Mouse (Mus musculus) myocyte (in vitro differentiated cells): Measurements from ENCODE around the gene Prrg4. TPM values are rescaled to one million over a fixed set of nuclear protein-coding genes. Genes with fewer than 3 reads are reported as not detected.
"Not testable (repeated sequence)": the region's sequence is repeated elsewhere in the genome, so short reads cannot be mapped to it uniquely, and the experiment has no call there.

ENCODE experiments used
- H3K27me3 ChIP-seq: one replicate; pipeline ENCODE4 v1.6.1; 2011; ENCODE audit not compliant: control insufficient read depth, insufficient read depth, insufficient read length
- H3K36me3 ChIP-seq: one replicate; pipeline ENCODE4 v1.6.1; 2011; ENCODE audit not compliant: control insufficient read depth, insufficient read depth
- H3K4me2 ChIP-seq: one replicate; pipeline ENCODE4 v1.6.1; 2011; ENCODE audit warnings: low read depth, control low read depth
- H3K4me3 ChIP-seq: one replicate; pipeline ENCODE4 v1.5.1; 2011; ENCODE audit warnings: mild to moderate bottlenecking, control low read depth, moderate library complexity
- H3K79me2 ChIP-seq: one replicate; pipeline ENCODE4 v1.6.1; 2011; ENCODE audit not compliant: control insufficient read depth, insufficient read depth
- H3ac ChIP-seq: one replicate; pipeline ENCODE4 v1.6.1; 2011; ENCODE audit not compliant: control insufficient read depth, insufficient read length
- CEBPB ChIP-seq: IDR thresholded peaks from 2 replicates; pipeline ENCODE4 v1.6.1; 2011; ENCODE audit warnings: mild to moderate bottlenecking, moderate library complexity; ENCODE audit not compliant: poor library complexity, insufficient read depth, severe bottlenecking
- E2F4 ChIP-seq: IDR thresholded peaks from one replicate; pipeline ENCODE4 v1.6.1; 2011; ENCODE audit warnings: mild to moderate bottlenecking, control low read depth, moderate library complexity; ENCODE audit not compliant: insufficient read depth
- MAX ChIP-seq: IDR thresholded peaks from one replicate; pipeline ENCODE4 v1.6.1; 2011; ENCODE audit warnings: low read depth, mild to moderate bottlenecking, control low read depth
- MYOD1 ChIP-seq, 3 experiments: IDR thresholded peaks; one replicate each; pipeline ENCODE4 v1.6.1; 2011; ENCODE audit warnings: control low read depth in 2 of 3, low read depth in 2 of 3, mild to moderate bottlenecking in 2 of 3, moderate library complexity in 1 of 3; ENCODE audit not compliant: insufficient read length in 2 of 3, control insufficient read depth in 1 of 3
- MYOG ChIP-seq, 3 experiments: IDR thresholded peaks; one replicate each; pipeline ENCODE4 v1.6.1; 2011; ENCODE audit warnings: control low read depth in 2 of 3, low read depth in 2 of 3, mild to moderate bottlenecking in 2 of 3; ENCODE audit not compliant: insufficient read length in 2 of 3, control insufficient read depth in 1 of 3, insufficient read depth in 1 of 3
- POLR2A ChIP-seq: IDR thresholded peaks from one replicate; pipeline ENCODE4 v1.6.1; 2011; ENCODE audit warnings: low read depth, mild to moderate bottlenecking, control low read depth, moderate library complexity; ENCODE audit not compliant: insufficient read length
- POLR2AphosphoS2 ChIP-seq: IDR thresholded peaks from one replicate; pipeline ENCODE4 v1.6.1; 2011; ENCODE audit warnings: low read depth, control low read depth; ENCODE audit not compliant: insufficient read length
- REST ChIP-seq: IDR thresholded peaks from one replicate; pipeline ENCODE4 v1.6.1; 2011; ENCODE audit warnings: mild to moderate bottlenecking, control low read depth, moderate library complexity; ENCODE audit not compliant: insufficient read depth, insufficient read length
- SRF ChIP-seq: IDR thresholded peaks from one replicate; pipeline ENCODE4 v1.6.1; 2011; ENCODE audit warnings: low read depth; ENCODE audit not compliant: control insufficient read depth, insufficient read length
- TCF12 ChIP-seq: IDR thresholded peaks from one replicate; pipeline ENCODE4 v1.6.1; 2011; ENCODE audit warnings: mild to moderate bottlenecking, control low read depth; ENCODE audit not compliant: poor library complexity, insufficient read depth, severe bottlenecking
- TCF3 ChIP-seq: IDR thresholded peaks from one replicate; pipeline ENCODE4 v1.6.1; 2011; ENCODE audit warnings: low read depth, control low read depth; ENCODE audit not compliant: insufficient read length
- USF1 ChIP-seq: IDR thresholded peaks from one replicate; pipeline ENCODE4 v1.6.1; 2011; ENCODE audit warnings: low read depth, mild to moderate bottlenecking, control low read depth, moderate library complexity
- polyA plus RNA-seq: library from polyadenylated mRNA; unstranded; fragments of >200 nt; fragmentation: generic; extraction: Trizol; gene quantifications from one replicate; pipeline ENCODE4 v1.2.1, GENCODE M21; 2012; ENCODE audit warnings: missing spikeins

Gene Prrg4
- polyA plus RNA-seq, 1 experiment = 0.48 TPM

DNA sequence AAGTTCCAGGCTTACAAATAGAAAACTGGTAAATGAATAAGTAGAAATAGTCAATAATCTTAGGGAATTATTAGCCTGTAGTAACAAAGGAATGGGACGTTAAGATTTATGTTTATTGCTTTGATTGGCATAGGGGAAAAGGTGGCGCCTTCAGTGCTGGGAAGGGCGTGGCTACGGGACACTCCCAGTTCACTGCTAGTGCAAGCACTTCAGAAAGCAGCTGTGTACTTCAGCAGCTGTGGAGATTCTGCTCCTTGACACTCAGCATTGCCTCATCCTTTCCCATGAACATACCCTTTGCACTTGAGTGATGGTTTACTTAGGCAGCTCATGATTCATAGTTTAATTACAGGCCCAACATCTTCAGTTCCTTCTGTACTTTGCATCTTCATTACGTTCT is 9.4 kb upstream of the Prrg4 start:
- Histone ChIP-seq H3K79me2 (no peaks in the 10 kb centered on the region), H3K36me3 (no peaks in the 10 kb centered on the region), H3K27me3 (no peaks in the 10 kb centered on the region), H3K4me2 (peak overlapping the region; percentile 40), H3ac (no peak overlapping the region), H3K4me3 (no peak overlapping the region)
- TF ChIP-seq POLR2AphosphoS2 (no peak), CEBPB (peak; percentile 75), MAX (no peak), TCF12 (peak; percentile 30), TCF3 (peak; percentile 48), E2F4 (no peak), MYOG (IDR thresholded peaks at IDR 0.05; ENCODE audit: control insufficient read depth in 1 of 3, insufficient read depth in 1 of 3, insufficient read length in 2 of 3, low read depth in 2 of 3) (peak; percentile 11 to 80 (median 62)), MYOD1 (IDR thresholded peaks at IDR 0.05; ENCODE audit: control insufficient read depth in 1 of 3, insufficient read length in 2 of 3, low read depth in 2 of 3) (peak; percentile 34 to 79 (median 78)), REST (no peak), SRF (no peak), POLR2A (no peak), USF1 (no peak)

- H3K4me2 ChIP-seq, H3K27me3 ChIP-seq, H3K4me3 ChIP-seq, H3K36me3 ChIP-seq, H3K79me2 ChIP-seq, H3ac ChIP-seq: not testable (repeated sequence)
These were observed 8.4 kb upstream of the Prrg4 start for GRCm38 (mm10) chr2:104858083-104858482.

- Histone ChIP-seq H3K79me2 (no peaks in the 10 kb centered on the region), H3K4me3 (no peak overlapping the region), H3K4me2 (no peak overlapping the region), H3K36me3 (no peaks in the 10 kb centered on the region), H3K27me3 (no peaks in the 10 kb centered on the region), H3ac (no peak overlapping the region)
- TF ChIP-seq TCF3 (no peak), POLR2AphosphoS2 (no peak), REST (no peak), MYOD1 (IDR thresholded peaks at IDR 0.05; ENCODE audit: control insufficient read depth in 1 of 3, insufficient read length in 2 of 3, low read depth in 2 of 3) (no peak), POLR2A (no peak), USF1 (no peak), MYOG (IDR thresholded peaks at IDR 0.05; ENCODE audit: control insufficient read depth in 1 of 3, insufficient read depth in 1 of 3, insufficient read length in 2 of 3, low read depth in 2 of 3) (no peak), E2F4 (no peak), SRF (no peak), TCF12 (no peak), MAX (no peak), CEBPB (no peak)
These were observed 6.5 kb upstream of the Prrg4 start for GRCm38 (mm10) chr2:104856218-104856617.

DNA sequence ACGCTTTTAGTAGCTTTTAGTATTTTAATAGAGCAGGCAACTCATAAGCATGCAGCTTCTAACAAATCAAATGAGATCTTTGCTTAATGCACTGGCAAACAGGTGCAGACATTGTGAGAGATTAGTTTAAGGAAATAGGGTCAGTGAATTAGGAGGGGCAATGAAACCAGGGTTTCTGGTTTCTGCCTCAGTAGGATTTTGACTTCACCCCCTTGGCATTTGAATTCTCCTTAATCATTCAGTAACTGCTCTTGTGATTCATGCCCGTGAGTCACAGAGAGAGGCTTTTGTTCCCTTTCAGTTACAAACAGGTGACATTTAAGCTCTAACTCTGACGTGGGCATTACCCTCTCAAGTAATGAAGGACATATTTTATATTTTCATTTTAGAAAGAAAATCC is 6.1 kb upstream of the Prrg4 start:
- no peaks in the 10 kb centered on the region for H3K79me2 ChIP-seq
- H3K27me3 ChIP-seq = no peaks in the 10 kb centered on the region
- no peak overlapping the region for H3K4me3 ChIP-seq
- H3K4me2 ChIP-seq = peak overlapping the region; percentile 54
- H3K36me3 ChIP-seq = no peaks in the 10 kb centered on the region
- no peak for TF ChIP-seq E2F4
- peak in 2 of 3 experiments; percentile 13 to 37 for TF ChIP-seq MYOD1 (IDR thresholded peaks at IDR 0.05; ENCODE audit: control insufficient read depth in 1 of 3, insufficient read length in 2 of 3, low read depth in 2 of 3)
- no peak overlapping the region for H3ac ChIP-seq

GRCm38 (mm10) chr2:104854836-104855235 is 5.2 kb upstream of the Prrg4 start:
- no peaks in the 10 kb centered on the region for H3K79me2 ChIP-seq
- TF ChIP-seq CEBPB (no peak), SRF (no peak), MAX (no peak), TCF12 (no peak), MYOD1 (IDR thresholded peaks at IDR 0.05; ENCODE audit: control insufficient read depth in 1 of 3, insufficient read length in 2 of 3, low read depth in 2 of 3) (no peak), E2F4 (no peak), POLR2AphosphoS2 (no peak), TCF3 (no peak), USF1 (no peak), MYOG (IDR thresholded peaks at IDR 0.05; ENCODE audit: control insufficient read depth in 1 of 3, insufficient read depth in 1 of 3, insufficient read length in 2 of 3, low read depth in 2 of 3) (no peak), REST (no peak), POLR2A (no peak)
- H3K27me3 ChIP-seq = no peaks in the 10 kb centered on the region
- no peaks in the 10 kb centered on the region for H3K36me3 ChIP-seq
- H3K4me2 ChIP-seq = peak overlapping the region; percentile 54
- no peak overlapping the region for H3ac ChIP-seq
- no peak overlapping the region for H3K4me3 ChIP-seq
